Mouse (Mus musculus): Measurements from ENCODE around the gene Atp8b2. TPM values are rescaled to one million over a fixed set of nuclear protein-coding genes. Genes with fewer than 3 reads are reported as not detected.

The Atp8b2 gene
- total and polyA plus RNA-seq, 3 experiments = 33.2 to 44.4 (median 35.8) TPM

DNA sequence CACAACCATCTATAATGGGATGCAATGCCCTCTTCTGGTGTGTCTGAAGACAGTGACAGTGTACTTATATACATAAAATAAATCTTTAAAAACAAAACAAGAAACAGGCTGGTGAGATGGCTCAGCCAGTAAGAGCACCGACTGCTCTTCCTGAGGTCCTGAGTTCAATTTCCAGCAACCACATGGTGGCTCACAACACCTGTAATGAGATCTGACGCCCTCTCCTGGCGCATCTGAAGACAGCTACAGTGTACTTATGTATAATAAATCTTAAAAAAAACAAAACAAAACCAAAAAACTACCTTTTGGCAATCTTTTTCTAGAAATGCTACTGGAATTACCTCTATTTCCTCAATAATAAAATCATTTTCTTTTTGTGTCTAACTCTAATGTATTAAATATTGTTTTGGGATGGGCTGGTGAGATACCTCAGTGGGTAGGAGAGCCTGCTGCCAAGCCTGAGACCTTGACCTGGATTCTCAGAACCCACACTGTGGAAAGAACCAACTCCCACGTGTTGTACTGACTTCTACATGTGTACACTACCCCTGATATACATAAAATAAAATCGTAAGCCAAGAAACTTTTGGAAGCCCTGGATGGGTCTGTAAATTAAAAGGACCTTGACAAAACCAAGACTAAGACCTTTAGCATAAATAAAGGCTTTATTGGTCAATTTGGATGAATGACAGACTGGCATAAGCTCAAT, 31.7 kb upstream of the Atp8b2 start:
- H3K9me3 ChIP-seq (replicated peaks; ENCODE audit: low read length) = no peaks in the 10 kb centered on the region
- TF ChIP-seq ZKSCAN1 (IDR thresholded peaks at IDR 0.05; ENCODE audit: borderline replicate concordance, low read depth, low read length) (no peak), CHD1 (IDR thresholded peaks at IDR 0.05; ENCODE audit: low read depth, low read length) (no peak), CTCF (conservative IDR thresholded peaks at IDR 0.05 in 1 of 2, IDR thresholded peaks at IDR 0.05 in 1 of 2; ENCODE audit: low read depth in 2 of 2, low read length in 2 of 2) (peak in 1 of 2 experiments; percentile 47; a peak in 2 of 4 replicates), BHLHE40 (IDR thresholded peaks at IDR 0.05; ENCODE audit: low read depth, low read length) (no peak), USF1 (IDR thresholded peaks at IDR 0.05; ENCODE audit: low read depth, low read length) (no peak), IRF4 (IDR thresholded peaks at IDR 0.05; ENCODE audit: low read depth, low read length) (no peak), MYC (IDR thresholded peaks at IDR 0.05; ENCODE audit: low read depth, low read length) (0 out of 2 replicates have a peak, but pooled peaks have one; percentile 39), MEF2A (IDR thresholded peaks at IDR 0.05; ENCODE audit: borderline replicate concordance, low read depth, low read length) (no peak), ETS1 (conservative IDR thresholded peaks at IDR 0.05; ENCODE audit: low read depth, low read length) (no peak), PAX5 (IDR thresholded peaks at IDR 0.05; ENCODE audit: low read length) (no peak), MXI1 (IDR thresholded peaks at IDR 0.05; ENCODE audit: low read depth, low read length) (no peak), MAFK (IDR thresholded peaks at IDR 0.05; ENCODE audit: insufficient replicate concordance, low read length) (no peak), SMC3 (IDR thresholded peaks at IDR 0.05; ENCODE audit: low read depth, low read length) (0 out of 2 replicates have a peak, but pooled peaks have one; percentile 10), UBTF (IDR thresholded peaks at IDR 0.05; ENCODE audit: low read depth, low read length) (no peak), ZMIZ1 (IDR thresholded peaks at IDR 0.05; ENCODE audit: low read depth, low read length) (no peak), POLR2AphosphoS2 (IDR thresholded peaks at IDR 0.05; ENCODE audit: low read depth, low read length) (no peak), ELF1 (IDR thresholded peaks at IDR 0.05; ENCODE audit: low read depth, low read length) (no peak), EP300 (IDR thresholded peaks at IDR 0.05; ENCODE audit: low read length) (no peak), JUN (IDR thresholded peaks at IDR 0.05; ENCODE audit: insufficient read depth, low read depth, low read length) (no peak), MAZ (IDR thresholded peaks at IDR 0.05; ENCODE audit: low read depth, low read length) (no peak)
- H3K27me3 ChIP-seq (replicated peaks) = no peaks in the 10 kb centered on the region
- H3K27ac ChIP-seq (ENCODE audit: insufficient read depth, low read depth) = no peak overlapping the region
- peak; percentile 21 for DNase-seq (ENCODE audit: extremely low read depth)
- H3K4me1 ChIP-seq (ENCODE audit: control insufficient read depth in 1 of 2, insufficient read depth in 2 of 2) = peaks cover 0 to 14% of the 10 kb centered on the region in 2 experiments; a peak in 2 of 4 replicates
- in situ Hi-C loops (cut with MboI; ENCODE audit: low pct_ligation_motif_present, low pct_unique_long_range_greater_than_20kb, low sequenced_read_pairs) (no loop called here), dilution Hi-C loops (cut with MboI; ENCODE audit: extremely low pct_ligation_motif_present, extremely low pct_unique_long_range_greater_than_20kb, low sequenced_read_pairs) (no loop called here)
- no peak overlapping the region for H3K4me2 ChIP-seq (ENCODE audit: insufficient read depth, low read depth, poor library complexity, severe bottlenecking)
- peaks cover 25% of the 10 kb centered on the region for H3K79me2 ChIP-seq (replicated peaks; ENCODE audit: control insufficient read depth, extremely low read depth, insufficient read depth, poor library complexity, severe bottlenecking)
- H3K4me3 ChIP-seq (replicated peaks in 1 of 3; ENCODE audit: low read depth in 2 of 3, low read length in 2 of 3, poor library complexity in 1 of 3) = no peak overlapping the region
- peaks cover 23 to 36% of the 10 kb centered on the region in 2 experiments for H3K36me3 ChIP-seq (replicated peaks in 1 of 2; ENCODE audit: control insufficient read depth in 1 of 2, insufficient read depth in 1 of 2, low read length in 1 of 2)
- H3K9ac ChIP-seq (ENCODE audit: insufficient read depth, low read depth) = no peak overlapping the region

DNA sequence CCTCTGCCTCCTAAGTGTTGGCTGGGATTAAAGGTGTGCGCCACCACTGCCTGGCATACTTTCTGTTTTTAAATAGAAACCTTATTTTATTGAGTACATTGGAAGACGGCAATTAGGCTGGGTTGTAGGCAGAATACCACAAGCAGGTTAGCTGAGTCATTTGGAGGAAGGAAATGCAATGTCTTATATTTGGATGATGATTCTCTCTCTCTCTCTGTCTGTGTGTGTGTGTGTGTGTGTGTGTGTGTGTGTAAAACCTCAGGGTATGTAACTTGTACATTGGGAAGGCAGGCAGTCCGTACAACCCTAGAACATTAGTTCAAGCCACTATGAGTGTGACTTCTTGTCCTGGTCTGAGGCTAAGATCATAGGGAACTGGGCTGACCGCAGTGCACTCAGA, 24.5 kb upstream of the Atp8b2 start:
- Histone ChIP-seq H3K9ac (ENCODE audit: insufficient read depth, low read depth) (no peak overlapping the region), H3K79me2 (replicated peaks; ENCODE audit: control insufficient read depth, extremely low read depth, insufficient read depth, poor library complexity, severe bottlenecking) (no peaks in the 10 kb centered on the region), H3K9me3 (replicated peaks; ENCODE audit: low read length) (no peaks in the 10 kb centered on the region), H3K27me3 (replicated peaks) (no peaks in the 10 kb centered on the region), H3K4me2 (ENCODE audit: insufficient read depth, low read depth, poor library complexity, severe bottlenecking) (no peak overlapping the region), H3K27ac (ENCODE audit: insufficient read depth, low read depth) (no peak overlapping the region), H3K4me3 (replicated peaks in 1 of 3; ENCODE audit: low read depth in 2 of 3, low read length in 2 of 3, poor library complexity in 1 of 3) (no peak overlapping the region), H3K36me3 (replicated peaks in 1 of 2; ENCODE audit: control insufficient read depth in 1 of 2, insufficient read depth in 1 of 2, low read length in 1 of 2) (peaks cover 0 to 11% of the 10 kb centered on the region in 2 experiments), H3K4me1 (ENCODE audit: control insufficient read depth in 1 of 2, insufficient read depth in 2 of 2) (no peaks in the 10 kb centered on the region)
- dilution Hi-C loops (cut with MboI; ENCODE audit: extremely low pct_ligation_motif_present, extremely low pct_unique_long_range_greater_than_20kb, low sequenced_read_pairs) = no loop called here
- no peak for TF ChIP-seq KAT2A (IDR thresholded peaks at IDR 0.05; ENCODE audit: insufficient replicate concordance, low read length)
- no peak for TF ChIP-seq CTCF (conservative IDR thresholded peaks at IDR 0.05 in 1 of 2, IDR thresholded peaks at IDR 0.05 in 1 of 2; ENCODE audit: low read depth in 2 of 2, low read length in 2 of 2)
- TF ChIP-seq ZMIZ1 (IDR thresholded peaks at IDR 0.05; ENCODE audit: low read depth, low read length) = no peak
- no peak for TF ChIP-seq TCF12 (IDR thresholded peaks at IDR 0.05; ENCODE audit: low read depth, low read length)
- no peak for TF ChIP-seq ETS1 (conservative IDR thresholded peaks at IDR 0.05; ENCODE audit: low read depth, low read length)
- TF ChIP-seq MAFK (IDR thresholded peaks at IDR 0.05; ENCODE audit: insufficient replicate concordance, low read length) = no peak
- TF ChIP-seq E2F4 (IDR thresholded peaks at IDR 0.05; ENCODE audit: insufficient replicate concordance, low read depth, low read length) = no peak
- TF ChIP-seq ZC3H11A (IDR thresholded peaks at IDR 0.05; ENCODE audit: low read depth, low read length) = no peak
- no peak for TF ChIP-seq ZNF384 (IDR thresholded peaks at IDR 0.05; ENCODE audit: low read depth, low read length)
- no peak for TF ChIP-seq POLR2AphosphoS2 (IDR thresholded peaks at IDR 0.05; ENCODE audit: low read depth, low read length)
- TF ChIP-seq MYC (IDR thresholded peaks at IDR 0.05; ENCODE audit: low read depth, low read length) = no peak
- no peak for TF ChIP-seq MAX (IDR thresholded peaks at IDR 0.05; ENCODE audit: low read length)
- no peak for TF ChIP-seq NELFE (IDR thresholded peaks at IDR 0.05; ENCODE audit: low read depth, low read length)
- TF ChIP-seq GABPA (IDR thresholded peaks at IDR 0.05; ENCODE audit: insufficient replicate concordance, low read depth, low read length) = no peak
- no peak for TF ChIP-seq CHD2 (IDR thresholded peaks at IDR 0.05; ENCODE audit: low read length)
- in situ Hi-C loops (cut with MboI; ENCODE audit: low pct_ligation_motif_present, low pct_unique_long_range_greater_than_20kb, low sequenced_read_pairs) = no loop called here
- no peak for DNase-seq (ENCODE audit: extremely low read depth)

Measured in CH12.LX (cell line).